Mouse (Mus musculus): ENCODE results near the gene Golga5.

GRCm38 (mm10) chr12:102442639-102443038 is 26.3 kb upstream of the Golga5 start:
- no peak for TF ChIP-seq USF1 (IDR thresholded peaks at IDR 0.05; ENCODE audit: low read depth, low read length)
- no peak for TF ChIP-seq KAT2A (conservative IDR thresholded peaks at IDR 0.05; ENCODE audit: low read depth, low read length)
- TF ChIP-seq POLR2A (IDR thresholded peaks at IDR 0.05; ENCODE audit: control insufficient read depth in 1 of 2, insufficient read depth in 1 of 2, low read depth in 1 of 2, low read length in 2 of 2, poor library complexity in 1 of 2) = no peak
- TF ChIP-seq POLR2AphosphoS2 (IDR thresholded peaks at IDR 0.05; ENCODE audit: low read length) = no peak
- no peak for TF ChIP-seq MYC (IDR thresholded peaks at IDR 0.05; ENCODE audit: low read depth, low read length)
- TF ChIP-seq TCF12 (IDR thresholded peaks at IDR 0.05; ENCODE audit: low read depth, low read length) = no peak
- no peak for TF ChIP-seq MYB (IDR thresholded peaks at IDR 0.05; ENCODE audit: low read depth, low read length)
- TF ChIP-seq CTCF (IDR thresholded peaks at IDR 0.05 in 2 of 3, conservative IDR thresholded peaks at IDR 0.05 in 1 of 3; ENCODE audit: control insufficient read depth in 1 of 3, insufficient read depth in 1 of 3, low read depth in 2 of 3, low read length in 3 of 3, poor library complexity in 1 of 3, severe bottlenecking in 1 of 3) = no peak
- no peak for TF ChIP-seq TAL1 (IDR thresholded peaks at IDR 0.05; ENCODE audit: low read length)
